Mouse (Mus musculus) cerebellum, adult 2 months (tissue): ENCODE measurements around the gene Rpl32. TPM values are rescaled to one million over a fixed set of nuclear protein-coding genes. Genes with fewer than 3 reads are reported as not detected.
"Not testable (repeated sequence)": the region's sequence is repeated elsewhere in the genome, so short reads cannot be mapped to it uniquely, and the experiment has no call there.

Experiments
- DNase-seq, 2 experiments: peaks; one replicate each; pipeline ENCODE4 v3.0.0; 2021
- H3K27ac ChIP-seq: fragments of 200-500 bp; 2 replicates; pipeline ENCODE4 v1.5.1; 2012; ENCODE audit warnings: low read length, control low read depth, inconsistent platforms; ENCODE audit not compliant: insufficient read depth
- H3K27me3 ChIP-seq: fragments of 200-500 bp; 2 replicates; pipeline ENCODE4 v1.6.1; 2012; ENCODE audit warnings: inconsistent platforms, mild to moderate bottlenecking, low read length, moderate library complexity; ENCODE audit not compliant: control insufficient read depth, insufficient read depth
- H3K4me1 ChIP-seq: fragments of 200-500 bp; 2 replicates; pipeline ENCODE4 v1.6.1; 2011; ENCODE audit warnings: low read length; ENCODE audit not compliant: control insufficient read depth, insufficient read depth
- H3K4me3 ChIP-seq: fragments of 200-500 bp; replicated peaks from 2 replicates; pipeline ENCODE3; 2011; ENCODE audit warnings: mild to moderate bottlenecking, low read depth, low read length, control low read depth; ENCODE audit not compliant: insufficient read depth
- CTCF ChIP-seq: fragments of 200-500 bp; IDR thresholded peaks from 2 replicates; pipeline ENCODE4 v1.5.1; 2011; ENCODE audit warnings: low read depth, mild to moderate bottlenecking, control low read depth, low read length, moderate library complexity, borderline replicate concordance; ENCODE audit not compliant: insufficient read depth
- POLR2A ChIP-seq: fragments of 200-500 bp; IDR thresholded peaks from 2 replicates; pipeline ENCODE4 v1.6.1; 2011; ENCODE audit warnings: low read length, control low read depth, borderline replicate concordance; ENCODE audit not compliant: insufficient read depth
- WGBS: fragments of 180-500 bp; shearing (Covaris S2); methylation state at CpG from one replicate; pipeline ENCODE4 v1.1.7; 2018; 5-methylcytosine and 5-hydroxymethylcytosine counted together
- polyA plus RNA-seq: library from polyadenylated mRNA; depleted of rRNA; stranded (reverse); fragments of >200 nt; gene quantifications from 2 replicates; pipeline ENCODE4 v1.2.3, GENCODE M21; 2012

Gene Rpl32
- polyA plus RNA-seq, 1 experiment = 720 TPM

- no peak overlapping the region for H3K27ac ChIP-seq
- TF ChIP-seq CTCF = no peak
- TF ChIP-seq POLR2A = no peak
- DNase-seq = no peak
- H3K27me3 ChIP-seq = no peaks in the 10 kb centered on the region
- 79% methylated on average over 6 of the region's 6 CpGs for WGBS
- no peaks in the 10 kb centered on the region for H3K4me1 ChIP-seq
- H3K4me3 ChIP-seq = no peak overlapping the region
Observed at GRCm38 (mm10) chr6:115830779-115831601, 22.4 kb upstream of the Rpl32 start.

DNA sequence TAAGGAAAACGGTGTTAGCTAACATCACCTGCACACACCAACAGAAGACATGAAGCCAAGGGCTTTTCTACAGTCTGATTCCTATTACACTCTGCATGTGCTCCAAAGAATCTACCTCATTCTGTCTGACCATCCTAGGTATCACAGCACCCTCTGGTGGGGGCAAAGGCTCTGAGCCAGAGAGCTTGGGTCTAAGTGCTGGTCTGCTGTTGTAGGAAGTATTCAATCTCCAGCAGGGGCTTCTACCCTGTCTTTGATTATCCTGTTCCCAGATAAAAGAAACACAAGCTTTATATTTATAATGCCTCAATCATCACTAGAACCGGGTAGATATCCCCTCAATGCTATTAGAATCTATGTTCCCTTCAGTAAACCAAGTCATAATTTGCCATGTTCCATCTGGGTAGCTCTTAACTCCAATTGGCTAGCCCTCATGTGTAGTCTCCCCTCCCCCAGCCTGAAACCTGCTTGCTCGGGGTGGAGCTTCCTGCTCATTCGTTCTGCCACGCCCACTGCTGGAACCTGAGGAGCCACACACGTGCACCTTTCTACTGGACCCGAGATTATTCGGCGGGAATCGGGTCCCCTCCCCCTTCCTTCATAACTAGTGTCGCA, 15.4 kb upstream of the Rpl32 start:
- peak; percentile 57 for TF ChIP-seq CTCF
- DNase-seq, H3K4me3 ChIP-seq, H3K27me3 ChIP-seq, H3K4me1 ChIP-seq, H3K27ac ChIP-seq: not testable (repeated sequence)
- 5% methylated on average over 6 of the region's 11 CpGs for WGBS

DNA sequence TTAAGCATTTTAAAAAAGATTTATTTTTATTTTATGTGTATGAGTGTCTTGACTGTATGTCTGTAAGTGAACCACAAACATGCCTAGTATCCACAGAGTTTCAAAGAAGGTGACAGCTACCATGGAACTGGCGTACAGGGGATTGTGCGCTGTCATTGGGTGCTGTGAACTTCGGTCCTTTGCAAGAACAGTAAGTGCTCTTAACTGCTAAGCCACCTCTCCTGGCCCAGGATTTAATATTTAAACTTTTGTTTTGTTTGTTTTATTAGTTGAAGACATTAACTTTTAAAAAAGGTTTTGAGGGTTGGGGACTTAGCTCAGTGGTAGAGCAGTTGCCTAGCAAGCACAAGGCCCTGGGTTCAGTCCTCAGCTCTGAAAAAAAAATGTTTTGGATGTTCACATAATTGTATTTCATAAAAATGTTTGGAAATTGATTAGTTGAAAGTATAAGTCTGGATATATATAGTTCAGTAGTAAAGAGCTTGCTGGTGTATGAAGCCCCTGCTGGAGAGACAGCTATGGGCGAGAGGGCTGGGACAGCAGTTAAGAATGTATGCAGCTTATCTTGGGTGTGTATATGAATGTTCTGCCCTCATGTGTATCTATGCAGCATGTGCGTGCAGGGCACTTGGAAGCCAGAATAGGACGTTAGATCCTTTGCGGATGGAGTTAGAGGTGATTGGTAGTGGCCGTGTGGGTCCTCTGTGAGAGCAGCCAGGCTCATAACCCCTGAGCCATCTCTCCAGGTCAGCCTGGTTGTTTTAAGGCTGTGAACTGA, 12.9 kb upstream of the Rpl32 start:
- TF ChIP-seq POLR2A (no peak), CTCF (no peak)
- WGBS = 84% methylated on average over 8 of the region's 8 CpGs
- Histone ChIP-seq H3K4me1 (peaks cover 5% of the 10 kb centered on the region), H3K27ac (no peak overlapping the region), H3K27me3 (no peaks in the 10 kb centered on the region), H3K4me3 (no peak overlapping the region)
- DNase-seq = no peak

GRCm38 (mm10) chr6:115818129-115818528, 9.6 kb upstream of the Rpl32 start:
- no peak overlapping the region for H3K27ac ChIP-seq
- no peak for DNase-seq
- 19% methylated on average over 2 of the region's 2 CpGs for WGBS
- TF ChIP-seq CTCF (no peak), POLR2A (no peak)
- H3K27me3 ChIP-seq = no peaks in the 10 kb centered on the region
- no peak overlapping the region for H3K4me3 ChIP-seq
- H3K4me1 ChIP-seq = peaks cover 5% of the 10 kb centered on the region

DNA sequence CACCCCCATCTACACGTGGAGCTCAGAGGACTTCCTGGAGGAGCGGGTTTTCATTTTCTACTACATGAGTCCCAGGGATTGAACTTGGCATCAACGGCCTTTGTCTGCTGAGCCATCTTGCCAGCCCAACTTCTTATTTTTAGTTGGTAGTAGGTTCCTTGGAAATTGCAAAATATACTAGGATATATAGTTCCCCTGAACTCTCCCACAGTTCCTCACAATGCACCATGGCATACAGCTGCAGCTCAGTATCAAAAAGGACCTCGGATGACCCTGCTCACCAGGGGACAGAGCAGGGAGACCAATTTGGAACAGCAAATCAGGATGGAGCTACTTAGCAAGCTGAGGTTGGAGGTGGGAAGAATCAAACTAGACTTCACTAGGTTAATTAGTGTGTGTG, 6.5 kb upstream of the Rpl32 start:
- no peak for DNase-seq
- Histone ChIP-seq H3K27me3 (no peaks in the 10 kb centered on the region), H3K4me1 (peaks cover 5% of the 10 kb centered on the region), H3K27ac (no peak overlapping the region), H3K4me3 (no peak overlapping the region)
- 81% methylated on average over 4 of the region's 4 CpGs for WGBS
- TF ChIP-seq CTCF (no peak), POLR2A (no peak)

DNA sequence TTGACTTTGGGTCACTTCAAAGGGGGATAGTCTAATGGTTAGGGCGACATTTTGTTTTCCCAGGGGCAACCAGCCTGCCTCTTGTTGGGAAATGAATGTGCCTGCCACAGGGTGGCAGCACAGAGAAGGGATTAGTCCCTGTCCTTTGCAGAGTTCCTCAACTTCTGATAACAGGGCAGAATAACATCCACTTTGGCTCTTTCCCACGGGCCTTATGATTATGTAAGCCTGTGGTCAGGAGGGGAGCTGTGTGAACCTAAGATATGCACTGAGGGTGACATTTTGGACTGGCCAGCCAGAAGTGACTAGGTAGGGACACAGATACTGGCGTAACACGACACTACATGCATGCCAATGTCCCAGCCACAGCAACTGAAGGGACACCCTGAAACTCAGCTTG, 5.6 kb upstream of the Rpl32 start:
- H3K4me1 ChIP-seq = peaks cover 5% of the 10 kb centered on the region
- TF ChIP-seq POLR2A = no peak
- peak; percentile 48 for TF ChIP-seq CTCF
- WGBS = 41% methylated on average over 4 of the region's 4 CpGs
- H3K27me3 ChIP-seq = no peaks in the 10 kb centered on the region
- no peak for DNase-seq
- no peak overlapping the region for H3K27ac ChIP-seq
- H3K4me3 ChIP-seq = no peak overlapping the region

DNA sequence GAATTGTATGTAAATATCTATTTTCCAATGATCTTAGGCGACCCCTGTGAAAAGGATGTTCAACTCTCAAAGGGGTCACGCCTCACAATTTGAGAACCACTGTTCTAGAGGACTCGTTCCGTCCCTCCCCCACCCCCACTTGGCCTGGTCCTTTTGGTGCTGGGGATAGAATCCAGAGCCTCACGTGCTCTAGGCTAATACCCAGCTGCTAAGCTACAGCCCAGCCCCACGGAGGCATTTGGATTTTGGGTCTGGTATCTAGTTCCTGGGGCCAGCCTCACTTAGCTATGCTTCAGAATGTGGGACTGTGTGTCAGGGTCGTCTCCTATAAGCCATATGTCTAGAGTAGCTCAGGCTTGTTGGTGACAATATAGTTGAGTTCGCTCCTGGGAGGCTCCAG, 3.1 kb upstream of the Rpl32 start:
- WGBS = 61% methylated on average over 8 of the region's 8 CpGs
- Histone ChIP-seq H3K27ac (no peak overlapping the region), H3K4me1 (peaks cover 7% of the 10 kb centered on the region), H3K27me3 (no peaks in the 10 kb centered on the region), H3K4me3 (no peak overlapping the region)
- TF ChIP-seq POLR2A (no peak), CTCF (no peak)
- DNase-seq = no peak
